Mouse (Mus musculus) embryo, embryonic 11.5 days (tissue): ENCODE measurements around the gene Smarca2.

Experiments used
- DNase-seq: peaks from one replicate; pipeline ENCODE4 v3.0.0-alpha.2; 2012; ENCODE audit warnings: low read depth, low spot score

The Smarca2 gene

GRCm38 (mm10) chr19:26604755-26605300 lies at the start of gene Smarca2:
Gene Smarca2, plus strand, starts transcription at chr19:26605050.
- peak; percentile 84 for DNase-seq

GRCm38 (mm10) chr19:26564850-26565249 lies 40.0 kb upstream of the Smarca2 start:
- no peak for DNase-seq

- DNase-seq = no peak
These were observed 38.7 kb upstream of the Smarca2 start for GRCm38 (mm10) chr19:26566109-26566508.

- no peak for DNase-seq
These were observed 36.6 kb upstream of the Smarca2 start for GRCm38 (mm10) chr19:26568236-26568635.

GRCm38 (mm10) chr19:26568941-26569340 lies 35.9 kb upstream of the Smarca2 start:
- DNase-seq = no peak

- DNase-seq = no peak
These were observed 35.4 kb upstream of the Smarca2 start for GRCm38 (mm10) chr19:26569461-26569860.

- DNase-seq = no peak
These were observed 25.2 kb upstream of the Smarca2 start for GRCm38 (mm10) chr19:26579645-26580044.

- no peak for DNase-seq
These were observed 24.8 kb upstream of the Smarca2 start for GRCm38 (mm10) chr19:26580061-26580460.

GRCm38 (mm10) chr19:26594661-26595060 lies 10.2 kb upstream of the Smarca2 start:
- no peak for DNase-seq

- no peak for DNase-seq
These were observed 3.4 kb upstream of the Smarca2 start for GRCm38 (mm10) chr19:26601459-26601858.

GRCm38 (mm10) chr19:26603296-26603860 lies 1.5 kb upstream of the Smarca2 start:
- no peak for DNase-seq

- peak; percentile 24 for DNase-seq
These were observed 720 bp upstream of the Smarca2 start for GRCm38 (mm10) chr19:26603906-26604754.

- DNase-seq = no peak
These were observed 829 bp downstream of the Smarca2 start for GRCm38 (mm10) chr19:26605438-26606320.

GRCm38 (mm10) chr19:26606321-26607155 lies 1.7 kb downstream of the Smarca2 start:
- DNase-seq = no peak

- DNase-seq = peak; percentile 26
These were observed 2.3 kb downstream of the Smarca2 start for GRCm38 (mm10) chr19:26607156-26607536.

- no peak for DNase-seq
These were observed 2.9 kb downstream of the Smarca2 start for GRCm38 (mm10) chr19:26607551-26608433.

- no peak for DNase-seq
These were observed 3.6 kb downstream of the Smarca2 start for GRCm38 (mm10) chr19:26608434-26608812.

GRCm38 (mm10) chr19:26609637-26610036 lies 4.8 kb downstream of the Smarca2 start:
- no peak for DNase-seq

GRCm38 (mm10) chr19:26612995-26613394 lies 8.1 kb downstream of the Smarca2 start:
- no peak for DNase-seq

- no peak for DNase-seq
These were observed 8.8 kb downstream of the Smarca2 start for GRCm38 (mm10) chr19:26613665-26614064.
